Mouse (Mus musculus): ENCODE data around the gene Esyt3.

Gene Esyt3

GRCm38 (mm10) chr9:99353390-99353789, 5.0 kb downstream of the Esyt3 start:
- DNase-seq, result no peak

GRCm38 (mm10) chr9:99352964-99353363, 5.4 kb downstream of the Esyt3 start:
- DNase-seq, result no peak

GRCm38 (mm10) chr9:99345351-99345792, 13.0 kb downstream of the Esyt3 start:
- no peak for DNase-seq

GRCm38 (mm10) chr9:99341600-99341999, 16.8 kb downstream of the Esyt3 start:
- DNase-seq, result no peak

- DNase-seq, result no peak
Measured at GRCm38 (mm10) chr9:99340126-99340525, 18.2 kb downstream of the Esyt3 start.

- DNase-seq, result no peak
Measured at GRCm38 (mm10) chr9:99339182-99339581, 19.2 kb downstream of the Esyt3 start.

- DNase-seq, result no peak
Measured at GRCm38 (mm10) chr9:99338293-99338692, 20.1 kb downstream of the Esyt3 start.

- DNase-seq, result no peak
Measured at GRCm38 (mm10) chr9:99336538-99336937, 21.8 kb downstream of the Esyt3 start.

- no peak for DNase-seq
Measured at GRCm38 (mm10) chr9:99326881-99327280, 31.5 kb downstream of the Esyt3 start.

GRCm38 (mm10) chr9:99325961-99326360, 32.4 kb downstream of the Esyt3 start:
- no peak for DNase-seq

GRCm38 (mm10) chr9:99325208-99325929, 33.0 kb downstream of the Esyt3 start:
- DNase-seq, result no peak

- no peak for DNase-seq
Measured at GRCm38 (mm10) chr9:99320006-99320405, 38.4 kb downstream of the Esyt3 start.

GRCm38 (mm10) chr9:99319343-99319951, 38.9 kb downstream of the Esyt3 start:
- DNase-seq, result no peak

- DNase-seq, result no peak
Measured at GRCm38 (mm10) chr9:99306226-99306625, 52.1 kb downstream of the Esyt3 start.

- no peak for DNase-seq
Measured at GRCm38 (mm10) chr9:99304296-99304695, 54.1 kb downstream of the Esyt3 start.
